Mouse (Mus musculus) stomach, postnatal 0 days (tissue): ENCODE measurements around the gene Uhrf1bp1.

Experiments
- CTCF ChIP-seq: IDR thresholded peaks from 2 replicates; pipeline ENCODE4 v1.5.1; 2016; ENCODE audit warnings: antibody characterized with exemption, low read depth, mild to moderate bottlenecking, moderate library complexity
- EP300 ChIP-seq: optimal IDR thresholded peaks from 2 replicates; pipeline ENCODE3; 2016; ENCODE audit warnings: antibody characterized with exemption

GRCm38 (mm10) chr17:27940352-27940751, 84.1 kb downstream of the Uhrf1bp1 start:
- TF ChIP-seq CTCF (no peak), EP300 (no peak)
